17 mouse cellular contexts compared by ENCODE assay signal in the genomic region with DNA sequence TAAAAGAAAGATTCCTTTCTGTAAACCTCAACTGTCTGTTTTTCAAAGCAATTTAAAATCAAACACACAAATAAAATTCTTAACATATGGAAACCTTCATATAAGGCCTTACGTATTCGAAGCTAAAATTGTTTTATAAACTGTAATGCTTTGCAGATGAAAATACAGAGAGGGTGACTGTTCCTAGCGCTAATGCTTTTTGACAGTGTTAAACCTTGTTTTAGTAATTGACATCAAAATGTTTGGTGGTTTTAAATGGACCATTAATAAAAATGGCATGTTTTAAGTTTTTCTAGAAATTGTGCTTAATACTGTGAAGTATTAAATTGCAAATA.
"Had no signal": no experiment of that assay in that cellular context is flagged by ENCODE, and none has a peak within 500 bp of the region (broad histone marks: within the 10 kb centered on the region; RNA-seq: fewer than 3 reads in every experiment).

No protein-coding gene starts in this region.

- H3K4me3 ChIP-seq: left cerebral cortex, adult 2 months; liver, embryonic 13.5 days had no signal

- H3K9me3 ChIP-seq: liver, embryonic 13.5 days had no signal

- ATAC-seq: intestine, postnatal 0 days had no signal

- H3K27me3 ChIP-seq: liver, embryonic 13.5 days had no signal

- H3K4me1 ChIP-seq: liver, embryonic 13.5 days had no signal

- DNase-seq: kidney, adult 2 months; layer of hippocampus, postnatal 36 days; liver, embryonic 13.5 days; lung, adult 2 months; lung, postnatal 14 days; lung, postnatal 4 days; midbrain, embryonic 14.5 days; right cerebral cortex, adult 18-20 months; right cerebral cortex, postnatal 14 days; right cerebral cortex, postnatal 4 days; thymus, adult 2 months; thymus, postnatal 14 days had no signal

- H3K27ac ChIP-seq: kidney, postnatal 0 days; left cerebral cortex, adult 2 months; liver, embryonic 13.5 days; stomach, postnatal 0 days had no signal

- H3K9ac ChIP-seq: liver, embryonic 13.5 days had no signal

- H3K4me2 ChIP-seq: liver, embryonic 13.5 days; midbrain, embryonic 11.5 days had no signal

- H3K36me3 ChIP-seq: liver, embryonic 13.5 days had no signal
